Mouse (Mus musculus) forebrain, embryonic 10.5 days (tissue): ENCODE results near the gene Arf6. TPM values are rescaled to one million over a fixed set of nuclear protein-coding genes. Genes with fewer than 3 reads are reported as not detected.
"Not testable (repeated sequence)": the region's sequence is repeated elsewhere in the genome, so short reads cannot be mapped to it uniquely, and the experiment has no call there.

Experiments used
- DNase-seq: peaks from one replicate; pipeline ENCODE4 v3.0.0-alpha.2; 2017; ENCODE audit warnings: low spot score; ENCODE audit errors: extremely low spot score
- H3K27ac ChIP-seq: fragments of 300-500 bp; sonication (generic); 2 replicates; pipeline ENCODE4 v1.5.1; 2016; ENCODE audit warnings: mild to moderate bottlenecking
- H3K27me3 ChIP-seq: fragments of 300-500 bp; sonication (generic); 2 replicates; pipeline ENCODE4 v1.6.1; 2016; ENCODE audit warnings: mild to moderate bottlenecking; ENCODE audit not compliant: poor library complexity, severe bottlenecking
- H3K36me3 ChIP-seq: fragments of 300-500 bp; sonication (generic); replicated peaks from 2 replicates; pipeline ENCODE4 v1.6.1; 2016; ENCODE audit warnings: mild to moderate bottlenecking, moderate library complexity
- H3K4me1 ChIP-seq: fragments of 300-500 bp; sonication (generic); 2 replicates; pipeline ENCODE4 v1.6.1; 2016
- H3K4me3 ChIP-seq: fragments of 300-500 bp; sonication (generic); 2 replicates; pipeline ENCODE4 v1.5.1; 2016; ENCODE audit warnings: mild to moderate bottlenecking, moderate library complexity
- H3K9me3 ChIP-seq: fragments of 300-500 bp; sonication (generic); 2 replicates; pipeline ENCODE4 v1.6.1; 2016; ENCODE audit warnings: mild to moderate bottlenecking, moderate library complexity
- WGBS: fragments of 180-500 bp; shearing (Covaris S2); methylation state at CpG from one replicate; pipeline ENCODE4 v1.1.7; 2016; 5-methylcytosine and 5-hydroxymethylcytosine counted together
- polyA plus RNA-seq: library from polyadenylated mRNA; unstranded; fragments of >200 nt; fragmentation: Nextera tagmentation; extraction: Ambion mirVana; gene quantifications from 2 replicates; pipeline ENCODE4 v1.2.1, GENCODE M21; 2016

Gene Arf6
- polyA plus RNA-seq, 1 experiment from 2014 or later, result 32.6 TPM

GRCm38 (mm10) chr12:69378558-69379454, 6.9 kb downstream of the Arf6 start:
- Histone ChIP-seq H3K4me1 (peaks cover 21% of the 10 kb centered on the region), H3K27ac (no peak overlapping the region), H3K4me3 (no peak overlapping the region), H3K27me3 (no peaks in the 10 kb centered on the region), H3K36me3 (peaks cover 58% of the 10 kb centered on the region), H3K9me3 (no peaks in the 10 kb centered on the region)
- no peak for DNase-seq
- 90% methylated on average over 11 of the region's 11 CpGs for WGBS

- H3K27me3 ChIP-seq, result no peaks in the 10 kb centered on the region
- peaks cover 3% of the 10 kb centered on the region for H3K4me1 ChIP-seq
- no peaks in the 10 kb centered on the region for H3K9me3 ChIP-seq
- DNase-seq, result no peak
- no peak overlapping the region for H3K27ac ChIP-seq
- H3K4me3 ChIP-seq, result no peak overlapping the region
- peaks cover 22% of the 10 kb centered on the region for H3K36me3 ChIP-seq
- WGBS, result 96% methylated on average over 1 of the region's 1 CpGs
These were observed 10.9 kb downstream of the Arf6 start for GRCm38 (mm10) chr12:69382880-69383279.

GRCm38 (mm10) chr12:69384606-69385005, 12.7 kb downstream of the Arf6 start:
- H3K9me3 ChIP-seq, result no peaks in the 10 kb centered on the region
- WGBS, result 91% methylated on average over 5 of the region's 5 CpGs
- H3K4me1 ChIP-seq, result peaks cover 3% of the 10 kb centered on the region
- H3K27me3 ChIP-seq, result no peaks in the 10 kb centered on the region
- H3K4me3 ChIP-seq, result no peak overlapping the region
- no peak for DNase-seq
- H3K27ac ChIP-seq, result no peak overlapping the region
- H3K36me3 ChIP-seq, result peaks cover 8% of the 10 kb centered on the region; the same call in 1 of the 2 replicates

- Histone ChIP-seq H3K9me3 (no peaks in the 10 kb centered on the region), H3K27ac (no peak overlapping the region), H3K27me3 (no peaks in the 10 kb centered on the region), H3K36me3 (0 out of 2 replicates have a peak, but pooled peaks cover 4% of the 10 kb centered on the region), H3K4me3 (no peak overlapping the region), H3K4me1 (peaks cover 3% of the 10 kb centered on the region)
- whole genome bisulfite sequencing, result 83% methylated on average over 6 of the region's 6 CpGs
- DNase-seq, result no peak
These were observed 13.8 kb downstream of the Arf6 start for GRCm38 (mm10) chr12:69385542-69386280.

- not testable (repeated sequence) for H3K27ac ChIP-seq, H3K4me1 ChIP-seq, H3K9me3 ChIP-seq, H3K4me3 ChIP-seq, H3K36me3 ChIP-seq, DNase-seq, H3K27me3 ChIP-seq
- 73% methylated on average over 12 of the region's 12 CpGs for WGBS
These were observed 14.4 kb downstream of the Arf6 start for GRCm38 (mm10) chr12:69386281-69386732.

- H3K27ac ChIP-seq, result no peak overlapping the region
- no peaks in the 10 kb centered on the region for H3K36me3 ChIP-seq
- no peaks in the 10 kb centered on the region for H3K9me3 ChIP-seq
- H3K27me3 ChIP-seq, result no peaks in the 10 kb centered on the region
- H3K4me3 ChIP-seq, result no peak overlapping the region
- DNase-seq, result no peak
- H3K4me1 ChIP-seq, result peaks cover 3% of the 10 kb centered on the region
- 96% methylated on average over 10 of the region's 10 CpGs for WGBS
These were observed 16.4 kb downstream of the Arf6 start for GRCm38 (mm10) chr12:69388321-69388869.

GRCm38 (mm10) chr12:69389273-69389938, 17.5 kb downstream of the Arf6 start:
- 75% methylated on average over 7 of the region's 7 CpGs for WGBS
- no peak overlapping the region for H3K4me3 ChIP-seq
- DNase-seq, result no peak
- H3K27ac ChIP-seq, result no peak overlapping the region
- peaks cover 3% of the 10 kb centered on the region for H3K4me1 ChIP-seq
- no peaks in the 10 kb centered on the region for H3K36me3 ChIP-seq
- H3K9me3 ChIP-seq, result no peaks in the 10 kb centered on the region
- no peaks in the 10 kb centered on the region for H3K27me3 ChIP-seq

- no peaks in the 10 kb centered on the region for H3K36me3 ChIP-seq
- H3K27ac ChIP-seq, result no peak overlapping the region
- no peaks in the 10 kb centered on the region for H3K9me3 ChIP-seq
- peaks cover 3% of the 10 kb centered on the region for H3K4me1 ChIP-seq
- no peak for DNase-seq
- 80% methylated on average over 7 of the region's 7 CpGs for WGBS
- H3K27me3 ChIP-seq, result no peaks in the 10 kb centered on the region
- no peak overlapping the region for H3K4me3 ChIP-seq
These were observed 18.2 kb downstream of the Arf6 start for GRCm38 (mm10) chr12:69390000-69390698.

GRCm38 (mm10) chr12:69393076-69393475, 21.1 kb downstream of the Arf6 start:
- no peaks in the 10 kb centered on the region for H3K27me3 ChIP-seq
- no peaks in the 10 kb centered on the region for H3K9me3 ChIP-seq
- H3K4me3 ChIP-seq, result no peak overlapping the region
- WGBS, result 82% methylated on average over 10 of the region's 10 CpGs
- H3K4me1 ChIP-seq, result no peaks in the 10 kb centered on the region
- DNase-seq, result no peak
- H3K36me3 ChIP-seq, result no peaks in the 10 kb centered on the region
- no peak overlapping the region for H3K27ac ChIP-seq

GRCm38 (mm10) chr12:69394456-69394855, 22.5 kb downstream of the Arf6 start:
- no peaks in the 10 kb centered on the region for H3K4me1 ChIP-seq
- H3K9me3 ChIP-seq, result no peaks in the 10 kb centered on the region
- no peak overlapping the region for H3K4me3 ChIP-seq
- H3K27ac ChIP-seq, result no peak overlapping the region
- H3K27me3 ChIP-seq, result no peaks in the 10 kb centered on the region
- DNase-seq, result no peak
- WGBS, result 85% methylated on average over 6 of the region's 6 CpGs
- no peaks in the 10 kb centered on the region for H3K36me3 ChIP-seq

- Histone ChIP-seq H3K4me1 (no peaks in the 10 kb centered on the region), H3K36me3 (no peaks in the 10 kb centered on the region), H3K9me3 (no peaks in the 10 kb centered on the region), H3K4me3 (no peak overlapping the region), H3K27ac (no peak overlapping the region), H3K27me3 (no peaks in the 10 kb centered on the region)
- no peak for DNase-seq
- 89% methylated on average over 4 of the region's 4 CpGs for WGBS
These were observed 28.4 kb downstream of the Arf6 start for GRCm38 (mm10) chr12:69400367-69400766.

- Histone ChIP-seq H3K4me1 (no peaks in the 10 kb centered on the region), H3K4me3 (no peak overlapping the region), H3K27ac (no peak overlapping the region), H3K36me3 (no peaks in the 10 kb centered on the region), H3K27me3 (no peaks in the 10 kb centered on the region), H3K9me3 (no peaks in the 10 kb centered on the region)
- WGBS, result 54% methylated on average over 2 of the region's 2 CpGs
- DNase-seq, result no peak
These were observed 28.9 kb downstream of the Arf6 start for GRCm38 (mm10) chr12:69400871-69401286.
